Mouse (Mus musculus) cerebellum, postnatal 36 days (tissue): ENCODE data around the gene Tlcd1.

Source experiments
- DNase-seq, 2 experiments: peaks; one replicate each; pipeline ENCODE4 v3.0.0; 2021 to 2022; ENCODE audit warnings: mixed read lengths in 2 of 2

The Tlcd1 gene

DNA sequence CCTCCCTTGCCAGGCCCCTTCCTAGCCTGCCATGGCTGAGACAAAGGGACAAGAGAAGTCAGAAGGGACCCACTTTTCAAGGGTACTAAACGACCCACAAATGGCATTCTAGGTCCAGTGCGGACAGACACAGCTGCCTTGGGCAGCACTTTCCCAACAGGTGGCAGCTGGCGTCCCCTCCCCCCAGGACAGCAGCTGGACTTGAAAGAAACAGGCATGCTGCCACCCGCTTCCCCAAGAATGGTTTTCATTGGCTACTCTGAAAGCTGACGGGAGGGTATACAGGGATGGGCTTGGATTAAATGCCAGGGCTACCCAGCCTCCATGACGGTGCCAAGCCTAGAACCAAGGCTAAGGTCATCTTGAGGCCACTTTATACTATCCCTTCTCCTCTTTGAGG, 14.0 kb upstream of the Tlcd1 start:
- DNase-seq: no peak

DNA sequence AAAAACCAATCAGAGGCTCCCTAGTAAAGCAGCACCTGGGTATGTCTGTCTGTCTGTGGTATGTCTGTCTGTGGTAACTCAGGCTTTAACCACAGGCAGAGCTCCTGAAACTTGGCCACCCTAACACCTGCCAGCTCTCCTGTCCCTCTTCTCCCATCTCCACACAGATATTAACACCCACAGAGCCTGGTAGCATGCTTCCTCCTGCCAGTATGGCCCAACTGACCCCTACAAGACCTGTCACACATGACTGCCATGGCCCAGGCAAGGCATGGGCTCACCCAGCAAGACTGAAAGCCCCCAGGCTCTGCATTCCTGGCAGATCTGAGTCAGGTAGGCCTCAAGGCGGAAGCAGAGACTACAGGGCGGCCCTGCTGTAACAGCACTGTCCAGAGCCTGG, 13.5 kb upstream of the Tlcd1 start:
- DNase-seq: no peak

- DNase-seq: no peak
Measured at GRCm38 (mm10) chr11:78163681-78164603, 12.6 kb upstream of the Tlcd1 start.

DNA sequence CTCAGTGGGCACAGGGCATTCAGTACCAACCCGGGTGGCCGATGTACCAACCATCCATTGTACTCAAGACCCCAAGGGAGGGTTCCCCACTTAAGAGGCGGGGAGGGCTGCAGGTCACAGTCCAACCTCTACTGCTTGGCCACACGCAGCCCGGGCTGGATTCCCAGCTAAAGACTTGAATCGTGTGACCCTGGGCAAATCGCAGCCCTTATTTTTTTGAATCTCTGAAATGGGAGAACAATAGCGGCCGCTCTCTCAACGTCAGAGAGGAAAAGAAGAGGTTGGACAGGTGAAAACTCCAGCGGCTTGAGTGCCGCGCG, 11.9 kb upstream of the Tlcd1 start:
- peak in 1 of 2 experiments; percentile 22 for DNase-seq

DNA sequence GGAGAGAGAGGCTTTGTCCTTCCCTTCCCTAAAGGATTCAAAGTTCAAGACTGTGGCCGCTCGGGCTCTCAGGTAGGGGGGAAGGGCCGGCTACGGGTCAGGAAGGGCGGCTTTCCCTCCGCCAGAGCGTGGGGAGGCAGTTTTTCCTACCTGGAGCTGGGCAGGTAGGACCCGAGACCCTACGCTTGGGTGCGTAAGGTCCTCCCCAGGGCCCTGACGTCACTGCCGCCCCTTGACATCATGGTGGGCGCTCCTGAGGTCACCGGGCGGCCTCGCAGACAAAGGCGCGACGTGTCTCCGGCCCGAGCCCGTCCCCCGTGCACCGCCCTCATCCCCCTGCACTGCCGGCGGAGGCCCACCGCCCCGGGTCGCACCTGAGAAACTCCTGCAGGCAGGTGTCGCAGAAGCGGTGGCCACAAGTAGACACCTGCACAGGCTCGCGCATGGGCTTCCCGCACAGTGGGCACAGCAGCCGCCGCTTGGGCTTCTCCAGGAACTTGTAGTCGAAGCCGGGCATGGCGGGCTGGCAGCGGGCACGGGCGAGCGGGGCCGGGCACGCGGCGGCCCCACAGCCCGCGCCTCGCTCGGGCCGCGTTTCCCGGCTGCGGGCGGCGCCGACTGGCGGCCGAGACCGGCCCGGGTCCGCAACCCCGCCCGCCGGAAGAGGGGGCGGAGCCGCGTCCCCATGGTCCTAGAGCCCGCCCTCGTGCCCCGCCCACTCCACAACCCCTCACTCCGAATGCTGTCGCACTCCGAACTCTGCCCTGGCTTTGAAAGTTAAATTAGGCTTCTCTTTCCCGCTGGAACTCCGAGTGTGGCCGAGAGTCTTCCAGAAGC, 11.4 kb upstream of the Tlcd1 start, which contains the start of gene Traf4:
Gene Traf4, minus strand, starts transcription at position 666 of the 837 bp plus-strand sequence.
- DNase-seq: peak; percentile 72 to 77

DNA sequence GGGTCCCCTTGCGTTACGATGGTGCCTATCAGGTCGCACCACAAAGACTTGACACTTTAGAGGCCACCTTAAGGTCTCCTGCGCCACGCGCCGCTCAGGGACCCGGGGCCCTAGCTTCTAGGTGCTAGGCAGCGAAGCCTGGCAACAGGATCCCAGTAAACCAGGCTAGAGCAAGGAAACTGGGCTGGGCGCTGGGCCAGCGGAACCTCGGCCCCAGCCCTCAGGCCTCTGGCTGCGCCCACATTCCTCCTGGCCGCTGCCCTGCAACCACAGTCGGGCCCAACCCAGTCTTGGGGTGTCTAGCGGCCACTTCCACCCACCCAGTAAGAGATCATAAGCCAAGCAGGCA, 10.8 kb upstream of the Tlcd1 start:
- DNase-seq: no peak

DNA sequence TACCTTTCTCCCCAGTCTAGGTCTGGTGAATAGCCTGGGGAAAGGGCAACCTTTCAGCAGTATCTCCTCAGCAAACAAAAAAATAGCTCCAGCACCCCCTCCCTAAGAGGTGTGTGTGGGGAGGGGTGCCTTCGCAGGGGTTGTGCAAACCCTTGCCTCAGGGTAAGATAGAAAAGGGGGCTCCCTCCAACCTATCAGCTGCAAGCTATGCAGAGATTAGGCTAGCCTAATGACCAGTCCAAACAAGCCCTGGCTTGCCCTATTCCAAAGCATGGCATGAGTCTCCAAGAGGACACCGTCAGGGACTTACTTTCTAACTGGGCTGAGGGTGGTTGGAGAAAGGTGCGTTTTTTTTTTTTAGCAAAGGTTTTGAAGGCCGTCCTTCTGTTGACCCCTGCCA, 10.3 kb upstream of the Tlcd1 start:
- no peak for DNase-seq

- no peak for DNase-seq
Measured at GRCm38 (mm10) chr11:78166640-78167039, 9.9 kb upstream of the Tlcd1 start.

- no peak for DNase-seq
Measured at GRCm38 (mm10) chr11:78167257-78167959, 9.1 kb upstream of the Tlcd1 start.

GRCm38 (mm10) chr11:78168541-78169468, 7.7 kb upstream of the Tlcd1 start:
- no peak for DNase-seq

GRCm38 (mm10) chr11:78170306-78170705, 6.2 kb upstream of the Tlcd1 start:
- no peak for DNase-seq

DNA sequence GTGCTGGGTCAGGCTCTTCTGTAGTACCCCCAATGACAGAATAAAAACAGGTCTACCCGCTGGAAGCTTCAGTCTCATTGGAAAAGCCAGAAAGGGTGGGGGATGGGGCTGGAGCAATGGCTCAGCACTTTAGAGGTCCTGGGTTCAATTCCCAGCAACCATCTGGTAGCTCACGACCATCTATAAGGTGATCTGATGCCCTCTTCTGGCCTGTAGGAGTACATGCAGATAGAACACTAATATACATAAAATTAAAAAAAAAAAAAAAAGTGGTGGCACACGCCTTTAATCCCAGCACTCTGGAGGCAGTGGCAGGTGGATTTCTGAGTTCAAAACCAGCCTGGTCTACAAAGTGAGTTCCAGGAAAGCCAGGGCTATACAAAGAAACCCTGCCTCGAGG, 5.2 kb upstream of the Tlcd1 start:
- DNase-seq: no peak

DNA sequence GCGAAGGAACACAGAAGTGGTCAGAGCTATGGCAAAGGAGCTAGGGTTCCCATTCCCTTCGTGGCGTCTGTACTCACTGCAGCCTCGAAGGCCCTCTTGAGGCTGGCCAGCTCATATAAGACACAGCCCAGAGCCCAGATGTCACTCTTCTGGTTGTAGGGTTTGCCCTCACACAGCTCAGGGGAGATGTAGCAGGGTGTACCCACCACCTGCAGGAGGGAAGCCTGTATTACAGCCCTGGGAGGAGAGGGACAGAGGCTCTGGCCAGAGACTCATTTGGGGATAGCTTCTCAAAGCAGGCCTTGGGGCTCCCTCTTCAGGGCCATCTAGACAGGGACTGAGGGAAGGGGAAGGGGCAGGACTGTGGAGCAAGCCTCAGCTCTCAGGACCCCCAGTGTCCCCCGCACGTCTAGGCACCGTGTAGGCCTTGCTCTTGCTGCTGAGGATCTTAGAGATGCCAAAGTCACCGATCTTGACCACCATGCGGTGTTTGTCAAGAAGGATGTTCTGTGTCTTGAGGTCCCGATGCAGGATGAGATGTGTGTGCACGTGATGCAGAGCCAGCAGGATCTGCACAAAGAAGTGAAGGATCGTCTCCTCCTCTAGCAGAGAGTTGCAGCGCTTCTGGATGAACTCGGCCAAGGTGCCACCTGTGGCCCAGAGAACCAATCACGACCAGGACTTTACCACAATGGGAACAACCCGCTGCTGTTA, 4.3 kb upstream of the Tlcd1 start:
- DNase-seq: no peak

- no peak for DNase-seq
Measured at GRCm38 (mm10) chr11:78172748-78173383, 3.6 kb upstream of the Tlcd1 start.

- DNase-seq: no peak
Measured at GRCm38 (mm10) chr11:78174506-78174905, 2.0 kb upstream of the Tlcd1 start.

- no peak for DNase-seq
Measured at GRCm38 (mm10) chr11:78175771-78176401, 625 bp upstream of the Tlcd1 start.

DNA sequence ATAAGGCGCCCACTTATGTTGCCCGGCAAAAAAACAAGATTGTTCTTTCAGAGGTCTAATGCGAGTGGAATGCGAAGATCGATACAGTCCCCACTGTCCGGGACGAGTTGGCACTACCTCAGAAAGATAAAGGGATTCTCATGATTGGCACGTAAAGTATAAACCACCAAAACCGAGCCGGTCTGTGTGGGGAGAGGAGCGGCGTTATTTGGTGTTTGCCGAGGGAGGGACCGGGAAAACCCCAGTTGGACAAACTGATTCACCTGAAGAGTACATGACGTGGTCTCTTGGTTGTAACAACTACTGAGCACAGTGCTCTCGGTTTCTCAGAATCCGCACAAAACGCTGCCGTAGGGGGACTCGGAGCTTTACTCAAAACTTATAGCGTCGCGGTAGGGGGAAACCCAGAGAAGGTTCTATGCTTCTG, 407 bp downstream of the Tlcd1 start:
- no peak for DNase-seq

DNA sequence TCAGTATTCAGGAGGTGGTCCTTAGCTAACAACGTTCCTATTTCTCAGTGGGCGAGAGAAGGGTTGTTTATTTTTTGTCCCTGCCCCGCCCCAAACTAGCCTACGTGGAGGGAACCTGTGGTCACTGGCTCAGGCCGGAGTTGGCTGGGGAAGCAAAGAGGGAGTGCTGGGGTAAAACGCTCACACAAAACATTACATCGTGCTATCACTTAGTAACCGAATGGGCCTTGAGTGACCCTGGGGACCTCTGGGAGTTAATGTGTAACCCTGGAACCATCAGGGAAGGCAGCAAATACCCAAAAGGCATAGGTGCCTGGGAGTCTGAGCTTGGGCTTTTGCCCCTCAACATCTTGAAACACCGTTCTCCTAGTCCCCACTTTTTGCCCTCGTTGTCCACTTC, 926 bp downstream of the Tlcd1 start:
- DNase-seq: no peak

DNA sequence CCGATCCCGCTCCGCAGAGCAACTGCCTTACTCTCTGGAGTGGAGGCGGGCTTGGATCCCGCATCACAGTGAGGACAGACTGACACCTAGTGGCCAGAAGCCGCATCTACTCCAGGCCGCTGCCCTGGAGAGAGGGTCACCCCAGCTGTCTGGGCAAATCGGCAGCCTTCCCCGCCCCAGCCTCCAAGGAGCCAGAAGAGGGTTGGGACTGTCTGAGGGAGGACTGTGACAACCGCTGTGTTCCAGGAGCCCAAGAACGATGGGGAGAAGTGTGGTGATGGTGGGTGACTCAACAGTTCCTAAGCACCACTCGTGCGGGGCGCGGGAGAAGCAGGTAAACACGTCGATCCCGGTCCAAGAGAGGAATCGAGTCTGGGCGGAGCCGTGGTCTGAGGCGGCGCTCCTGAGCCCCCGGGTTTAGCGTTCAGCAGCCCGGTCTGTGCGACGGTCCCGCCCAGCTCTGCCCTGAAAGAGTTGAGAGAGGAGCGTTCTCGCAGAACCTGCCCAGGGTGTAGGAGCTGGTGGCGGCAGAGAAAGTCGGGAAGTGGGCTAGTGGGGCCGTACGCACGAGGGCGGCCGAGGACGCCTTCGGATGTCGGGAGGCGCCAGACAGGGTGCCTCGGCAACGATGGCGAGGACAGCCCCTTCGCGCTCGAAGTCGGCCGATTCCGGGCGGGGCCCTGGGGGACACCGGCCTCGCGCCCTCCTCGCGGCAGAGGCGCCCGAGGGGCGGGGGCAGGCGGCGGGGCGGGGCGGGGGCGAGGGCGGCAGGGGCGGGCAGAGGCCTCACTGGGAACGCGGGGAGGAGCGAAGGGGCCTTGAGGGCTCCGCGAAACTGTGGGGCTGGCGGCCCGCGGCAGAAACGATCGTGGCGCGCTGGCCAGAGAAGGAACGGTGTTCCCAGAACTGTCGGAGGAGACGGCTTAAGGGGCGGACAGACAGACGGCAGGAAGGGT, 1.7 kb downstream of the Tlcd1 start:
- DNase-seq: peak; percentile 90 to 93
